Mouse (Mus musculus) CH12.LX (cell line): ENCODE data around the gene Scyl1. TPM values are rescaled to one million over a fixed set of nuclear protein-coding genes. Genes with fewer than 3 reads are reported as not detected.

Source experiments
- DNase-seq: peaks from one replicate; pipeline ENCODE4 v3.0.0-alpha.2; 2013; ENCODE audit errors: extremely low read depth
- H3K27ac ChIP-seq: 2 replicates; pipeline ENCODE4 v1.5.1; 2012; ENCODE audit warnings: low read depth, mild to moderate bottlenecking, control low read depth, moderate library complexity; ENCODE audit not compliant: insufficient read depth
- H3K27me3 ChIP-seq: replicated peaks from 2 replicates; pipeline ENCODE3; 2012; ENCODE audit warnings: inconsistent platforms
- H3K36me3 ChIP-seq, 2 experiments: replicated peaks in 1 of 2; 2 replicates each; pipeline versions ENCODE3 to v1.6.1; 2012; ENCODE audit warnings: inconsistent platforms in 1 of 2, low read length in 1 of 2, mild to moderate bottlenecking in 1 of 2, mixed read lengths in 1 of 2, moderate library complexity in 1 of 2; ENCODE audit not compliant: control insufficient read depth in 1 of 2, insufficient read depth in 1 of 2
- H3K4me1 ChIP-seq, 2 experiments: 2 replicates each; pipeline ENCODE4 v1.6.1; 2012; ENCODE audit warnings: inconsistent platforms in 1 of 2, moderate library complexity in 1 of 2; ENCODE audit not compliant: insufficient read depth in 2 of 2, control insufficient read depth in 1 of 2
- H3K4me2 ChIP-seq: 2 replicates; pipeline ENCODE4 v1.6.1; 2012; ENCODE audit warnings: low read depth, mild to moderate bottlenecking, control low read depth; ENCODE audit not compliant: poor library complexity, insufficient read depth, severe bottlenecking
- H3K4me3 ChIP-seq, 3 experiments: fragments of 150-350 bp in 1 of 3; sonication (generic) in 1 of 3; replicated peaks in 1 of 3; 2 replicates each; pipeline versions ENCODE3 to v1.5.1; 2011 to 2012; ENCODE audit warnings: low read depth in 2 of 3, low read length in 2 of 3, mild to moderate bottlenecking in 2 of 3, moderate library complexity in 2 of 3, control low read depth in 1 of 3, improper control_type of control experiment in 1 of 3, inconsistent platforms in 1 of 3, mixed read lengths in 1 of 3; ENCODE audit not compliant: poor library complexity in 1 of 3
- H3K79me2 ChIP-seq: replicated peaks from 2 replicates; pipeline ENCODE4 v1.6.1; 2012; ENCODE audit warnings: mild to moderate bottlenecking, moderate library complexity; ENCODE audit not compliant: control insufficient read depth, poor library complexity, insufficient read depth, severe bottlenecking; ENCODE audit errors: extremely low read depth
- H3K9ac ChIP-seq: 2 replicates; pipeline ENCODE4 v1.6.1; 2012; ENCODE audit warnings: low read depth, mild to moderate bottlenecking, control low read depth, moderate library complexity; ENCODE audit not compliant: insufficient read depth
- H3K9me3 ChIP-seq: replicated peaks from 2 replicates; pipeline ENCODE3; 2012; ENCODE audit warnings: low read length, inconsistent platforms, mixed read lengths
- CHD1 ChIP-seq: IDR thresholded peaks from 2 replicates; pipeline ENCODE4 v1.6.1; 2012; ENCODE audit warnings: low read depth, low read length, improper control_type of control experiment, inconsistent platforms
- CTCF ChIP-seq, 2 experiments: IDR thresholded peaks in 1 of 2; conservative IDR thresholded peaks in 1 of 2; 2 replicates each; pipeline ENCODE4 v1.5.1; 2011 to 2012; ENCODE audit warnings: low read depth in 2 of 2, low read length in 2 of 2, improper control_type of control experiment in 1 of 2, inconsistent platforms in 1 of 2, mild to moderate bottlenecking in 1 of 2, moderate library complexity in 1 of 2
- EP300 ChIP-seq: IDR thresholded peaks from 2 replicates; pipeline ENCODE4 v1.6.1; 2011; ENCODE audit warnings: low read length, improper control_type of control experiment
- HCFC1 ChIP-seq: IDR thresholded peaks from 2 replicates; pipeline ENCODE4 v1.6.1; 2012; ENCODE audit warnings: low read depth, mild to moderate bottlenecking, inconsistent platforms, low read length, improper control_type of control experiment
- IRF4 ChIP-seq: IDR thresholded peaks from 2 replicates; pipeline ENCODE4 v1.6.1; 2014; ENCODE audit warnings: low read depth, mild to moderate bottlenecking, inconsistent platforms, low read length, improper control_type of control experiment
- JUN ChIP-seq: IDR thresholded peaks from 2 replicates; pipeline ENCODE4 v1.6.1; 2011; ENCODE audit warnings: low read depth, mild to moderate bottlenecking, low read length, improper control_type of control experiment, moderate library complexity; ENCODE audit not compliant: insufficient read depth
- JUND ChIP-seq: conservative IDR thresholded peaks from 2 replicates; pipeline ENCODE4 v1.6.1; 2011; ENCODE audit warnings: low read depth, low read length, improper control_type of control experiment
- MAZ ChIP-seq: IDR thresholded peaks from 2 replicates; pipeline ENCODE4 v1.6.1; 2012; ENCODE audit warnings: low read depth, mild to moderate bottlenecking, inconsistent platforms, low read length, improper control_type of control experiment, moderate library complexity
- NELFE ChIP-seq: IDR thresholded peaks from 2 replicates; pipeline ENCODE4 v1.6.1; 2011; ENCODE audit warnings: low read depth, low read length, improper control_type of control experiment
- NRF1 ChIP-seq: IDR thresholded peaks from 2 replicates; pipeline ENCODE4 v1.6.1; 2014; ENCODE audit warnings: low read depth, mild to moderate bottlenecking, inconsistent platforms, low read length, improper control_type of control experiment, moderate library complexity
- POLR2AphosphoS2 ChIP-seq: IDR thresholded peaks from 2 replicates; pipeline ENCODE4 v1.6.1; 2011; ENCODE audit warnings: low read depth, low read length, improper control_type of control experiment
- SMC3 ChIP-seq: IDR thresholded peaks from 2 replicates; pipeline ENCODE4 v1.6.1; 2011; ENCODE audit warnings: low read depth, low read length, improper control_type of control experiment
- TBP ChIP-seq: conservative IDR thresholded peaks from 2 replicates; pipeline ENCODE4 v1.6.1; 2011; ENCODE audit warnings: low read depth, low read length, improper control_type of control experiment
- ZKSCAN1 ChIP-seq: IDR thresholded peaks from 2 replicates; pipeline ENCODE4 v1.6.1; 2012; ENCODE audit warnings: low read depth, inconsistent platforms, low read length, improper control_type of control experiment, borderline replicate concordance
- dilution Hi-C: fragments of 300-500 bp; cut with MboI; formaldehyde crosslinking; loops from 2 replicates; pipeline ENCODE4 v1.14.3; 2020; ENCODE audit warnings: low sequenced_read_pairs; ENCODE audit not compliant: extremely low pct_unique_long_range_greater_than_20kb, extremely low pct_ligation_motif_present
- in situ Hi-C: fragments of 300-500 bp; cut with MboI; formaldehyde crosslinking; loops from 3 replicates; pipeline ENCODE4 v1.14.3; 2019; ENCODE audit warnings: low sequenced_read_pairs, low pct_ligation_motif_present, low pct_unique_long_range_greater_than_20kb, mixed read lengths
- polyA plus RNA-seq: library from polyadenylated mRNA; unstranded; fragments of >175 nt; gene quantifications from 2 replicates; pipeline ENCODE4 v1.2.1, GENCODE M21; 2012; ENCODE audit warnings: low read depth; ENCODE audit not compliant: insufficient read length
- total RNA-seq, 2 experiments: library from RNA; depleted of rRNA; stranded (reverse); fragments of 300-350 nt in 1 of 2; fragments of >200 nt in 1 of 2; gene quantifications; 2 replicates each; pipeline ENCODE4 v1.2.3; 2012 to 2014

Gene Scyl1
- total and polyA plus RNA-seq, 3 experiments: 35.1 to 56.1 (median 49.8) TPM

GRCm38 (mm10) chr19:5770925-5771860, at the start of gene Scyl1 (continued):
- TF ChIP-seq JUN: no peak

GRCm38 (mm10) chr19:5819549-5819948, 48.3 kb upstream of the Scyl1 start:
- no peak overlapping the region for H3K4me3 ChIP-seq
- peaks cover 31 to 74% of the 10 kb centered on the region in 2 experiments for H3K4me1 ChIP-seq
- H3K27me3 ChIP-seq: no peaks in the 10 kb centered on the region
- peaks cover 0 to 12% of the 10 kb centered on the region in 2 experiments for H3K36me3 ChIP-seq
- H3K9ac ChIP-seq: no peak overlapping the region
- no peak for DNase-seq
- TF ChIP-seq CTCF (conservative IDR thresholded peaks at IDR 0.05 in 1 of 2, IDR thresholded peaks at IDR 0.05 in 1 of 2; ENCODE audit: low read depth in 2 of 2, low read length in 2 of 2) (peak in 1 of 2 experiments; percentile 16; a peak in 1 of 4 replicates), NRF1 (no peak), IRF4 (no peak)
- in situ Hi-C loops (no loop called here), dilution Hi-C loops (no loop called here)
- no peak overlapping the region for H3K4me2 ChIP-seq
- H3K9me3 ChIP-seq: no peaks in the 10 kb centered on the region
- no peaks in the 10 kb centered on the region for H3K79me2 ChIP-seq
- no peak overlapping the region for H3K27ac ChIP-seq

- no peaks in the 10 kb centered on the region for H3K79me2 ChIP-seq
- no peak for DNase-seq
- H3K9me3 ChIP-seq: no peaks in the 10 kb centered on the region
- H3K27ac ChIP-seq: peak overlapping the region; percentile 64
- peak overlapping the region in 1 of 3 experiments; percentile 34 for H3K4me3 ChIP-seq
- no peaks in the 10 kb centered on the region for H3K27me3 ChIP-seq
- in situ Hi-C loops: no loop called here
- H3K36me3 ChIP-seq: peaks cover 0 to 5% of the 10 kb centered on the region in 2 experiments
- dilution Hi-C loops: no loop called here
- H3K9ac ChIP-seq: peak overlapping the region; percentile 81
- H3K4me1 ChIP-seq: peaks cover 36 to 74% of the 10 kb centered on the region in 2 experiments
- TF ChIP-seq CHD1 (no peak), ZKSCAN1 (no peak), SMC3 (no peak), NELFE (no peak), POLR2AphosphoS2 (no peak), JUND (no peak), MAZ (no peak), HCFC1 (no peak), EP300 (no peak), TBP (no peak)
- H3K4me2 ChIP-seq: peak overlapping the region; percentile 44; the same call in 1 of the 2 replicates
These were observed 47.4 kb upstream of the Scyl1 start for GRCm38 (mm10) chr19:5818590-5818977.
